Mouse (Mus musculus) spleen, postnatal 10 days (tissue): ENCODE measurements around the gene Trappc11.
"Not testable (repeated sequence)": the region's sequence is repeated elsewhere in the genome, so short reads cannot be mapped to it uniquely, and the experiment has no call there.

ENCODE experiments used
- DNase-seq, 2 experiments: peaks; one replicate each; pipeline ENCODE4 v3.0.0; 2021 to 2022; ENCODE audit warnings: low spot score in 2 of 2

Trappc11 gene

DNA sequence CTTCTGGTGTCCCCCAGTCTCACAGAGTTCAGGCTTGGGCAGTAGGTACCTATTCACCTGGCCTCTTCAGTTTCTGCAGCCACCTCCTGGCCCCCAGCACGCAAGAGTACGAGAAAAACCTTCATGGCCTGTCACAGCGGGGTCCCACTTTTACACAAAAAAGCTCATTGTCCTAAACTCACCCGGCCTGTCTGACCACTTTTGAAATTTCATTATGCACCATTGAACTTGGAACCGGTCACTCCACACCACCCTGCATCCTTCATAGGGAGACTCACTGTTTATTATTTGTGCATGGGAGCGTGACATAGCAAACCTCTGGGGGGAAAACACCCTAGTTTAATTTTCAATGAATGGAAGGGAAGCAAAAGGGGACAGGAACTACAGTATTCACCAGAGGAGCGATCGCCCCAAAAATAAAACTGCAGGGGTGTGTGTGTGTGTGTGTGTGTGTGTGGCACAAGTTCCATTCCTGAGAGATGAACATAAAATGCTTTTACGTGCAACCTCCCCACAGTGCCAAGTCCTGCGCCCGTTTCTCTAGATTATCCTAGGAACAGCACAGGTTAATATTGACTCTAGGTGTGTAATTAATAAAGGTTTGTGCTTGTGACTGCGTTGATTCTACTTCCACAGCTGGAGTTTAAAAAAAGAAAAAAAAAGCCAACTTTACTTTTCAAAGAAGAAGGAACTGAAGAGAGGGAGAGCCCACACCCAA is 50.8 kb downstream of the Trappc11 start:
- no peak for DNase-seq

DNA sequence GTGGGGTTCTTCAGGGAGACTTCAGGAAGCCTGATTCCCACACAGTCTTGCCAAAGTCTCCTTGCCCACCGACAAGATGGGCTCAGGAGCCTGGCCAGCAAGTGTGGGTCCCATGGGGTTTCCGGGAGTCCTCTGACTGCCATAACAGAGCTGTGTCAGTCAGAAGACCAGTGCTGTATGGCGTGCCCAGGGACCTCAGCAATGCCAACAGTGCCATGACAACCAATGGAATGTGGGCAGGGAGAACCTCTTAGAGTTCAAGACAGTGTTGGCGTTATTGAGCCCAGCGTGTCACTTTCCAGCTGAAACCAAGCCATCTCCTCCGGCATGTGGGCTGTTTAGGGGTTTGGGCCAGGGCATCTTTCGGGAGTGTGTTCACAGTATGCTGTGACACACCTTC is 53.2 kb downstream of the Trappc11 start:
- DNase-seq: no peak

DNA sequence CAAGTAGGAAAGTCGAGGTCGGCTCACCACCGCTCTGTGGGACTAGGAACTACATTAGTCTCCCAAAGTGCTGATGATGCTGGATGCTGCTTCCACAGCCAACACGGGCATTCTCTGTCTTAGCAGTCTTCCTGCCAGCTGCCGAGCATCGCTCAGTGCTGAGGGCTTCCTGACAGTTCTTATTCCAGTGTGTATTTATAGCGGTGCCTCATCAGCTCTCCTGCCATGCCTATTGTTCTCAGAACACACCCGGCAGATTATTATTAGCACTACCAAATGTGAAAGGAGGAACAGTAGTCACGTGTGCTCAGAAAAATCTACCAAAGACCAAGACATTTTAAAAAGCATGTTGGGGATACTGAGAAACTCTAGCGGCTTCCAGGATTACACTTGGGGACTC is 71.6 kb downstream of the Trappc11 start:
- DNase-seq: no peak

DNA sequence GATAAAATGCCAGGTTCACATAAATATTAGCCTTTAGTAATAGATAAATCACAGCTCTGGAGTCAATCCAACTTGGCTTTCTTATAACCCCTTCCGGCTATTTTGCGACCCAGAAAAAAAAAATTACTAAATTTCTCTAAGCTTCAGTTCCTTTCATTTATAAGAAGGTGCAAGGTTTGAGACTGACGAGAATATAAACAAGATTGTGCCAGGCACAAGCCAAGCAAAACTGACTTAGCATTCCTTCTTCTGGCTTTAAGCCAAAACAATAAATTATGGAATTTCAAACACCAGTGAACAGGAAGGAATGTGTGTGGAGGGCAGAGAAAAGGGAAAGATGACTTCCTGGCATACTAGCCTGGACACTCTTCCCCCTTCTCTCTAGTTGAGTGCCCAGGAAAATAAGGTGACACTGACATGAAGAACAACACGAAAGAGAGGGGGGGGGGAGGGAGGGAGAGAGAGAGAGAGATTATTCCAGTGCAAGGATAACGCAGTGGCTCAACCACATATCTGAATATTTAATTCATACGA is 74.0 kb downstream of the Trappc11 start:
- no peak for DNase-seq

DNA sequence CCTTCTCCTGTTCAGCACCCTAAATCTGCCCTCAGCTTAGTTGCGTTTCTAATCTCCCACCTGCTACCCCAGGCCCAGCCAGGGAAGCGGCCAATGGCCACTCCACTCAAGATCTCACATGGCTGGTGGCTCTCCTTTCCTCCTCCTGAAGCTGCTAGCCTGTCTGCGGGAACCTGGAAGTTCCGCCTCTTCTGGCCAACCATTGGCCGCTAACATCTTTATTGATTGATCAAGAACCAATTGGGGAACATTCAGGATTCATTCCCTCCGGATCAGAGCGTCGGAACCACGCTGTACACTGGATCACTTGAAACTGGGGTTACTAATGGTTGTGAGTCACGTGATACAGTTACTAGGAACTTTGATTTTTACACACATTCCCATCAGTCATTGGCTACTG is 74.7 kb downstream of the Trappc11 start:
- DNase-seq: no peak

DNA sequence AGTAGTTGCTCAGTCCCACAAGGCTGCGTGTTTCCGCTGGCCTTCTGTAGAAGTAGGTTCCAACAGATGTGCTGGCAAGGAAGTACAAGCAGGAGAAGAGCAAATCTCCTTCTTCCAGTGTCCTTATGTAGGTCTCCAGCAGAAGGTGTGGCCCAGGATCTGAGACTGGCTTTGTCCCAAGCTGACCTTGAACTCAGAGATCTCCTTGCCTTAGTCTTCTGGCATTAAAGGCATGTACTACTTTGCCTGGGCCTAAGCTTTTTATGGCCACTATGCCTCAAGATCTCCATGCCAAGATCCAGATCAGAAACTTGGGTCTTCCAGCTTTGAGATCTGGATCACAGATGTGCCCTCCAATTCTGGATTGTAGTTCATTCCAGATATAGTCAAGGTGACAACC is 84.1 kb downstream of the Trappc11 start:
- not testable (repeated sequence) for DNase-seq

DNA sequence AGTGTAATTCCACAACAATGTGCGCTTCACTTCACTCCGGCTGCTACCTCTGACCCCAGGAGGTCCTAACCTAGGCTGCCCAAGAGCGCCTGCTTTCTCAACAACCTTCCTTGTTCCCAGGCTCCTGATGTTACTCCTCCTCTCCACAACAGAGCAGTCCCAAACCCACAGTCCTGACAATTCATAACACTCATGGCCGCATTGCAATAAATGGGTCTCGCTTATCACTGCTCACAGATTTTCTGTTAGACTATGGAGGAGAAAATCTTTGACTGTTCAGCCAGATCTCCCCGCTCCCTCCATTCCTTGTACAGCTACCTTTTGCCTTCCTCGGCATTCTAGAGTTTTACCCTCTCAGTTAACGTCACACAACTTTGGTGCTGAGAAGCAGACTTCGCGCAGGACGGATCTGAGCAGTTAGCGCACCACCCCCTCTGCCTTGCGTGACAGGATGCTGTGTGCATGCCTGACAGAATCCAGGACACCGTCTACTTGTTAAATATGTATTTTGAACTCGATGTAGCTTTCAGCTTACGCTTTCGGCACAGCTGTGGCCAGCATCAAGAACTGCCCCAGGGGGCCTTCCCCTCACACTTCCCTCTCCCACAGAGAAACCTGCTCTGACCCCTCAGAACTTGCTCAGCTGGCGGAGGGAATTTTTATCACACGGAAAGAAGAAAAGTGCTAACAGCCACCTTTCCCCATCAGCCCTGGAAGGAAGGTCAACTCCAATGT is 86.8 kb downstream of the Trappc11 start, which contains the start of gene Stox2:
Gene Stox2, minus strand, starts transcription at position 51 of the 735 bp plus-strand sequence.
- no peak for DNase-seq
